Mouse (Mus musculus) midbrain, embryonic 12.5 days (tissue): ENCODE measurements around the gene Gys1. TPM values are rescaled to one million over a fixed set of nuclear protein-coding genes. Genes with fewer than 3 reads are reported as not detected.
A peak's percentile ranks its signal among the peaks of the same experiment; 100 is the strongest.
"Not testable (repeated sequence)": the region's sequence is repeated elsewhere in the genome, so short reads cannot be mapped to it uniquely, and the experiment has no call there.

Experiments used
- ATAC-seq: fragments of 200-750 bp; cut with Nextera tagmentation; 2 replicates; pipeline ENCODE4 v1.8.0; 2017; ENCODE audit warnings: low read depth, moderate TSS enrichment, moderate library complexity; ENCODE audit not compliant: low FRiP score
- H3K27ac ChIP-seq: fragments of 300-500 bp; sonication (generic); replicated peaks from 2 replicates; pipeline ENCODE4 v1.5.1; 2016; ENCODE audit warnings: mild to moderate bottlenecking
- H3K27me3 ChIP-seq: fragments of 300-500 bp; sonication (generic); 2 replicates; pipeline ENCODE4 v1.6.1; 2016; ENCODE audit warnings: mild to moderate bottlenecking
- H3K36me3 ChIP-seq: fragments of 300-500 bp; sonication (generic); 2 replicates; pipeline ENCODE4 v1.6.1; 2016
- H3K4me1 ChIP-seq: fragments of 300-500 bp; sonication (generic); 2 replicates; pipeline ENCODE4 v1.6.1; 2016
- H3K4me2 ChIP-seq: fragments of 300-500 bp; sonication (generic); replicated peaks from 2 replicates; pipeline ENCODE4 v1.6.1; 2016; ENCODE audit warnings: mild to moderate bottlenecking, moderate library complexity
- H3K4me3 ChIP-seq: fragments of 300-500 bp; sonication (generic); 2 replicates; pipeline ENCODE4 v1.5.1; 2016; ENCODE audit warnings: mild to moderate bottlenecking
- H3K9ac ChIP-seq: fragments of 300-500 bp; sonication (generic); replicated peaks from 2 replicates; pipeline ENCODE4 v1.6.1; 2016; ENCODE audit warnings: mild to moderate bottlenecking, moderate library complexity
- H3K9me3 ChIP-seq: fragments of 300-500 bp; sonication (generic); 2 replicates; pipeline ENCODE4 v1.6.1; 2016; ENCODE audit warnings: mild to moderate bottlenecking
- WGBS: fragments of 180-500 bp; shearing (Covaris S2); methylation state at CpG from one replicate; pipeline ENCODE4 v1.1.7; 2016; 5-methylcytosine and 5-hydroxymethylcytosine counted together
- polyA plus RNA-seq: library from polyadenylated mRNA; unstranded; fragments of >200 nt; fragmentation: Nextera tagmentation; extraction: Ambion mirVana; gene quantifications from 2 replicates; pipeline ENCODE4 v1.2.1, GENCODE M21; 2016

Gys1 gene
- polyA plus RNA-seq, 1 experiment from 2014 or later, result 32.4 TPM

DNA sequence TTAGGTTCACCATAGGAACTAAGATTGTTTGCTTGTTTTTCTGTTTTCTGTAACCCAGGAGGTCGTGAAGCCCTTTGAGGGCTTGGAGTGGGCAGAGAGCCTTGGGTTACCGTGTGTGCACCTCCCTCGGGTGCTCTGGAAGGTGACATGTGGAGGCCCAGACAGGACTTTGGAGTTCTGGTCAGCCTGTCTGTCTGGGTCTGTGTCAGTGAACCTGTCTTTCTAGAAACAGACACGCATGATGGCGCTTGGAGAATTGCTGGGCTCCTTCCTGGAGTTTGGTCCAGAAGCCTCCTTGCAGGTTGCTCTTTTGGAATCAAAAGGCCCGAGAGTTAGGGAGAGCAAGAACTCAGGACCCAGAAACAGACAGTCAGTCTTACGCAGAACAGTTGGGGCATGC lies 25.7 kb downstream of the Gys1 start:
- Histone ChIP-seq H3K36me3 (peaks cover 62% of the 10 kb centered on the region), H3K27ac (peak overlapping the region; percentile 93), H3K4me1 (peaks cover 45% of the 10 kb centered on the region), H3K9ac (0 out of 2 replicates have a peak overlapping the region, but pooled peaks have one; percentile 53), H3K27me3 (no peaks in the 10 kb centered on the region), H3K4me2 (peak overlapping the region; percentile 52), H3K9me3 (no peaks in the 10 kb centered on the region), H3K4me3 (peak overlapping the region; percentile 87; the same call in 1 of the 2 replicates)
- 78% methylated on average over 7 of the region's 7 CpGs for WGBS
- ATAC-seq, result peak; percentile 1; the same call in 1 of the 2 replicates

DNA sequence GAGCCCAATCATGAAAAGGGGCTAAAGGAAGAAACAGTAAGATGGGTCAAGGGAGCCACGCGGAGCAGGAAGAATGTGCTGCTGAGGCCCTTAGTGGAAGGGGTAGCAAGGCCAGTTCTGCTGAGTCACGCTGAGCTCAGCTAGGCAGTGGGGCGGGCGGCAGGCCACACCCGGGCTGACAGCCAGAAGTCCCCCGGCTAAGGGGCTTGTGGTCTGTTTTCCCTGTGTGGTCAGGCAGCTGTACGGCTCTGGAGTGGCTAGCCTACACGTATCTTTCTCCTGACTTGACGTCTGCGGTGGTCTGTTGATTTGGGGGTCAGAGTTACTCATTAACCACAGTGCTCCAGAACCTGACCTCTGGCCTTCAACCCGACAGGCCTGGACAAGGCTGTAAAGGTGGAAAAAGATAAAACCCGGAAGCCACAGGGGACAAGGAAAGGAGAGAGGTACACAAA lies 26.2 kb downstream of the Gys1 start:
- ATAC-seq, result no peak
- H3K4me3 ChIP-seq, result no peak overlapping the region

GRCm38 (mm10) chr7:45461326-45461725 lies 26.7 kb downstream of the Gys1 start:
- Histone ChIP-seq H3K4me1 (peaks cover 54% of the 10 kb centered on the region), H3K9ac (no peak overlapping the region), H3K36me3 (peaks cover 63% of the 10 kb centered on the region), H3K27me3 (no peaks in the 10 kb centered on the region), H3K9me3 (no peaks in the 10 kb centered on the region), H3K27ac (peak overlapping the region; percentile 93), H3K4me2 (0 out of 2 replicates have a peak overlapping the region, but pooled peaks have one; percentile 52), H3K4me3 (no peak overlapping the region)
- WGBS, result 73% methylated on average over 5 of the region's 5 CpGs
- no peak for ATAC-seq

More for the DNA sequence above, 26.2 kb downstream of the Gys1 start:
- H3K4me2 ChIP-seq, result peak overlapping the region; percentile 52; the same call in 1 of the 2 replicates
- H3K36me3 ChIP-seq, result peaks cover 63% of the 10 kb centered on the region
- no peak overlapping the region for H3K9ac ChIP-seq
- 53% methylated on average over 13 of the region's 13 CpGs for whole genome bisulfite sequencing
- H3K27me3 ChIP-seq, result no peaks in the 10 kb centered on the region
- H3K27ac ChIP-seq, result peak overlapping the region; percentile 93
- H3K4me1 ChIP-seq, result peaks cover 50% of the 10 kb centered on the region
- H3K9me3 ChIP-seq, result no peaks in the 10 kb centered on the region

DNA sequence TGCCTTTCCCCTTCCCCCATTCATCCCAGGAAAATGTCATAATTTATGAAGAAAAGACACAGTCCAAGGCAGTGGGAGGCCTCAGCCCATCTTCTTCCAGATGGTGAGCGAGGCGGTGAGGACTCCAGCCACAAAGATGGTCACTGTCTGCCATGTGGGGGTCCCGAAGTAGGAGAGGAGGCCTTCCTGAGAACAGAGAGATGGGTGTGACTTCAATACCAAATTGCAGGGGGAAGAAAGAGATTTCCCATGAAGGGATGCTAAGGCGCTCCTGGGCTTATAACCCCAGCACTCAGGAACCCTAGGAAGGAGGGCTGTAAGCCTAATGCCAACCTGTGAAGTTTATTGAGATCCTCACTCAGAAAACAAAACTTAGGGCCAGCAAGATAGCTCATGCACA lies 27.1 kb downstream of the Gys1 start:
- H3K27ac ChIP-seq, result peak overlapping the region; percentile 93
- WGBS, result 95% methylated on average over 4 of the region's 4 CpGs
- no peak overlapping the region for H3K9ac ChIP-seq
- peaks cover 60% of the 10 kb centered on the region for H3K36me3 ChIP-seq
- H3K4me3 ChIP-seq, result no peak overlapping the region
- no peak for ATAC-seq
- H3K4me2 ChIP-seq, result no peak overlapping the region
- peaks cover 50% of the 10 kb centered on the region for H3K4me1 ChIP-seq
- H3K9me3 ChIP-seq, result no peaks in the 10 kb centered on the region
- H3K27me3 ChIP-seq, result no peaks in the 10 kb centered on the region

GRCm38 (mm10) chr7:45462325-45462724 lies 27.7 kb downstream of the Gys1 start:
- H3K27ac ChIP-seq, result no peak overlapping the region
- WGBS, result 94% methylated on average over 4 of the region's 4 CpGs
- H3K9ac ChIP-seq, result no peak overlapping the region
- H3K9me3 ChIP-seq, result no peaks in the 10 kb centered on the region
- peaks cover 55% of the 10 kb centered on the region for H3K36me3 ChIP-seq
- peaks cover 49% of the 10 kb centered on the region for H3K4me1 ChIP-seq
- H3K4me3 ChIP-seq, result no peak overlapping the region
- H3K4me2 ChIP-seq, result no peak overlapping the region
- ATAC-seq, result no peak
- no peaks in the 10 kb centered on the region for H3K27me3 ChIP-seq

DNA sequence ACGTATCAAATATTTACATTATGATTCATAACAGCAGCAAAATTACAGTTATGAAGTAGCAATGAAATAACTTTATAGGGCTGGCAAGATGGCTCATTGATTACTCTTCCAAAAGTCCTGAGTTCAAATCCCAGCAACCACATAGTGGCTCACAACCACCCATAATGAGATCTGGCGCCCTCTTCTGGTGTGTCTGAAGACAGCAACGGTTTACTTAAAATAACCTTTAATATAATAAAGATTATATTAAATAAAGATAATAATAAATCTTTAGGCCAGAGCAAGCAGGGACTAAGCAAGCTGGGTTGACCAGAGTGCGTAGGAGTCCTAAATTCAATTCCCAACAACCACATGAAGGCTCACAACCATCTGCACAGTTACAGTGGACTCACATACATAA lies 28.2 kb downstream of the Gys1 start:
- 81% methylated on average over 4 of the region's 4 CpGs for WGBS
- not testable (repeated sequence) for H3K4me2 ChIP-seq, H3K27ac ChIP-seq, H3K9ac ChIP-seq, ATAC-seq, H3K4me3 ChIP-seq, H3K27me3 ChIP-seq, H3K9me3 ChIP-seq
- peaks cover 49% of the 10 kb centered on the region for H3K36me3 ChIP-seq
- H3K4me1 ChIP-seq, result peaks cover 44% of the 10 kb centered on the region

DNA sequence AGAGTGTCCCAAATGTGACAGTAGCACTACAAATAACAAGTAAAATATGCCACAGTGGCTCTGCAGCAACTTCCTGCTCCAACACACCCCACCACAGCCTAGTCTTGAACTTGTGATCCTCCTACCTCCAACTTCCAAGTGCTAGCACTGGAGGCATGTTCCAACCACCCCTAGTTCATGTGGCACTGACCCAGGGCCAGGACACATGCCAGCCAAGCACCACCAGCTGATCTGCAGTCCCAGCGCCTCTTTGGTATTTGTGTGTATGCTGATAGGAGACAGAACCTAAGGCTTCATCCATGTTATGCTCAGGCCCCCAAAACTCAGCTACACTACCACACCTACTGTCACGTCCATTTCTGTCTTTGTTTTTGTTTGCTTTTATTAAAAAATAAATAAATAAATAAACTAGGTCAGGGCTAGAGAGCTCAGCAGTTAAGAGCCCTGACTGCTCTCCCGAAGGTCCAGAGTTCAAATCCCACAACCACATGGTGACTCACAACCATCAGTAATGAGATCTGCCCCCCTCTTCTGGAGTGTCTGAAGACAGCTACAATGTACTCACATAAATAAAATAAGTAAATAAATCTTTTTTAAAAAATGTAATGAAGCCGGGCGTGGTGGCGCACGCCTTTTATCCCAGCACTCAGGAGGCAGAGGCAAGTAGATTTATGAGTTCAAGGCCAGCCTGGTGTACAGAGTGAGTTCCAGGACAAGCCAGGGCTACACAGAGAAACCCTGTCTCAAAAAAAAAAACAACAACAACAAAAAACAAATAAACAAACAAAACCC lies 29.5 kb downstream of the Gys1 start:
- WGBS, result 97% methylated on average over 7 of the region's 7 CpGs
- Histone ChIP-seq H3K4me1 (peaks cover 38% of the 10 kb centered on the region), H3K27ac (no peak overlapping the region), H3K4me3 (no peak overlapping the region), H3K9ac (no peak overlapping the region), H3K36me3 (peaks cover 43% of the 10 kb centered on the region), H3K4me2 (no peak overlapping the region), H3K9me3 (no peaks in the 10 kb centered on the region), H3K27me3 (no peaks in the 10 kb centered on the region)
- no peak for ATAC-seq

DNA sequence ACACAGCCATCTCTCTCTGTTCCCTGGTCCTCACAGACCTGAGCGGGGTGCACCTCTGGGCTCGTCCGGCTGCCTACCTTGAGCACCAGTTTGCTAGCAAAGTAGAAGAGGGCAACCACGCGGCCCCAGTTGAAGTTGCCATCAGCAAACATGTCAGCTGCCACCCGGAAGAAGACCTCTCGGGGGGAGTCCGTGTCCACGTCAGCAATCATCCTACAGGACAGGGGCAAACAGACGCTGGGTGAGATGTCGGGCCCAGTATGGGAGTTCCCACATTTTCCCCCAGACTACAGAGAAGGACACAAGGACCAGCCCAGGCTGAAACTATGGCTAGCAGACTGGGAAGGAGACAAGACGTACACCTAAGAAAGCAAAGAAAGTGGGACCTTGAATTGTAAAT lies 30.5 kb downstream of the Gys1 start:
- no peak overlapping the region for H3K9ac ChIP-seq

DNA sequence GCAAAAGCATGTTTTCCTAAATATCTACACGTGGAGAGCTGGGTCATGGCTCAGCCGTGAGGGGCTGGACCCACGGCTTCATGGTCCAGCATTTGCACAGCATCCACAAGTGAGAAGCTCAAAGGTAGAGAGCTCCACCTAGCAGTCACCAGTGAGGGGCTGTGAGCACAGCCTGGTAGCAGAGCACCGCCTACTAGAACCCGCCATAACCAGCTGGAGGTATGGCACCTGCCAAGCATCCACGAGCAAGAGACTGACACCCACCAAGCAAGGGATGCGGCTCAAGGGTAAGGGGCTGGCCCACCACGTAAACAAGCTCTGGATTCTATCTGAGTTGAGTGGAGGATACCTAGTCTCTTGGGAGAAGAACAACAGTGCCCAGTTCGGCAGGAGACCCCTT lies 30.9 kb downstream of the Gys1 start:
- Histone ChIP-seq H3K9me3 (no peaks in the 10 kb centered on the region), H3K36me3 (peaks cover 43% of the 10 kb centered on the region), H3K27ac (no peak overlapping the region), H3K27me3 (no peaks in the 10 kb centered on the region), H3K4me2 (peak overlapping the region; percentile 89), H3K9ac (peak overlapping the region; percentile 87), H3K4me1 (peaks cover 32% of the 10 kb centered on the region), H3K4me3 (peak overlapping the region; percentile 77)
- no peak for ATAC-seq
- whole genome bisulfite sequencing, result 83% methylated on average over 9 of the region's 9 CpGs

More for the DNA sequence above, 30.5 kb downstream of the Gys1 start:
- Histone ChIP-seq H3K9me3 (no peaks in the 10 kb centered on the region), H3K36me3 (peaks cover 43% of the 10 kb centered on the region), H3K4me3 (no peak overlapping the region), H3K4me1 (peaks cover 36% of the 10 kb centered on the region), H3K27me3 (no peaks in the 10 kb centered on the region), H3K4me2 (peak overlapping the region; percentile 89; the same call in 1 of the 2 replicates), H3K27ac (no peak overlapping the region)
- no peak for ATAC-seq
- WGBS, result 96% methylated on average over 12 of the region's 12 CpGs

DNA sequence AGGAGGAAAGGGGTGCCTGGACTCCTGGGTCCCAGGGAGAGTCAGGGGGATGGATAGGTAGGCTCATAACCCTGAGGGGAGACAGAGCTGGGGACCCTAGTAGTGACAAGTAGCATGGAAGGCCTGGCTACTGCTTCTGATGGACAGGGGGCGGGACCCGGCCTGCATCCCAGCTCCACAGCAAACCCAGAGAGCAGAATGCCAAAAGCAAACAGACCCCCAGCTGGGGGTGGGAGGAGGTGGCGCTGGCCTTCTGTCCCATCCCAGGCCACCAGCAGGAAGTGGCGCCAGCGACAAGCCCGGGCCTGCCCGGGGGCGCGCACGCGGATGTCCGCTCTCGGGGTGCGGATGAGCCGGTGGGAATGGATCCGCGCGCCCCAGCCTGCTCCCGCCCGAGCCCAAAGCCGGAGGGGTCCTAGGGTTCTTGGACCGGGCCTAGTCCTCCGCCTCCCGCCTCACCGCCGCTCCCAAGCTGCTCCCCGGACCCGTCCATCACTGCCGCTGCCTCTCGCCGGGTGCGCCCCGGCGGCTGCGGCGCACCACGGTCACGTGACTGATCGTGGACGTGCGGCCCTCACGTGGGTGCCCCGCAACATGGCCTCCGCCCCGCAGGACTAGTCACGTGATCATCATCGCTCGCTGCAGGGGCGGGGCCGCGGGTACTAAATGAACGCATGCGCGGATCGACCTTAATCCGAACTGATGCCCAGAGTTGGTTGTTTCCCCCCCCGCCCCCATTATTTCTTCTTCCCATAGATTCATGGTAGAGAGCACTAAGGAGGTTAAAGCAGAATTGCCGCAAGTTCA lies 31.8 kb downstream of the Gys1 start, which contains the start of gene Bax:
TSS of gene Bax (minus strand) at position 616 of the 807 bp plus-strand sequence.
- peak; percentile 77 for ATAC-seq
- Histone ChIP-seq H3K4me1 (peaks cover 23% of the 10 kb centered on the region), H3K27me3 (no peaks in the 10 kb centered on the region), H3K9ac (peak within 1 kb of the TSS; percentile 87), H3K4me2 (peak within 1 kb of the TSS; percentile 89), H3K36me3 (peaks cover 40% of the 10 kb centered on the region), H3K27ac (peak within 1 kb of the TSS; percentile 67), H3K4me3 (peak within 1 kb of the TSS; percentile 77), H3K9me3 (no peaks in the 10 kb centered on the region)
- under 1% methylated on average over 46 of the region's 58 CpGs for whole genome bisulfite sequencing

DNA sequence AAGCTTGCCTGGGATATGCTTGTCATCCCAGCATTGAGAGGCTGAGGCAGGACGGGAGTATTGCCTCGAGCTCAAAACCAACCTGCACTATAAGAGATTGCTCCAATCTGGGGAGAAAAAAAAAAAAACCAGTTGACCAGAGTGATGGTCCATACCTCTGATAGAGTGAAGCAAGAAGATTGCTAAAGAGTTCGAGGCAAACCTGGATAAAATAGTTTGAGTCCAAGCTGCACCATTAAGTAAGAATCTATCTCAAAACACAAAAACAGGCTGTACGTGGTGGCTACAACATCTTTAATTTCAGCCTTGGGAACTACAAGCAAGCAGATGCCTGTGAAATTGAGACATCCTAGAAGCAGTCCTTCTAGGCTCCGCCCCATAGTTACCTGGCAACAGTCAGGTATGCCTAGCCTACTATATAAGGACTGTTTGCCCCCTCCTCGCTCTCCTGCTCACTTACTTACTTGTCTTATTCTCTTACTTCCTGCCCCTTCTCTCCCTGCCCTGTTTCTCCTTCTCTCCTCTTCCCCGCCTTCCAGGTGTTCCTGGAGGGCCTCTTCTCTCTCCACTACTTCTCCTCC lies 32.5 kb downstream of the Gys1 start:
- H3K4me1 ChIP-seq, result peaks cover 18% of the 10 kb centered on the region
- peaks cover 35% of the 10 kb centered on the region for H3K36me3 ChIP-seq
- peak; percentile 52 for ATAC-seq
- peak overlapping the region; percentile 89 for H3K4me2 ChIP-seq
- H3K4me3 ChIP-seq, result peak overlapping the region; percentile 77
- no peak overlapping the region for H3K27ac ChIP-seq
- 36% methylated on average over 7 of the region's 7 CpGs for WGBS
- H3K9ac ChIP-seq, result peak overlapping the region; percentile 37
- no peaks in the 10 kb centered on the region for H3K9me3 ChIP-seq
- H3K27me3 ChIP-seq, result no peaks in the 10 kb centered on the region
